ENCODE assay signal across 8 mouse cellular contexts in genomic region chr2:71054716-71055115, GRCm38 (mm10). TPM values are rescaled to one million over a fixed set of nuclear protein-coding genes. Genes with fewer than 3 reads are reported as not detected.
DNase-seq lines count a peak whose midpoint lies in the region; ATAC-seq lines count a peak whose summit lies in the region.

No protein-coding gene starts in this region.

- peak overlapping the region; percentile 86 for H3K4me3 ChIP-seq in kidney, embryonic 14.5 days (ENCODE audit: low read length)
- peak overlapping the region; percentile 80 for H3K4me3 ChIP-seq in hindbrain, embryonic 12.5 days
- H3K4me3 ChIP-seq in midbrain, embryonic 15.5 days, result peak overlapping the region; percentile 99

- ATAC-seq in kidney, embryonic 14.5 days (ENCODE audit: low FRiP score, low TSS enrichment), result no peak
- no peak for ATAC-seq in hindbrain, embryonic 12.5 days (ENCODE audit: low FRiP score)
- no peak for ATAC-seq in midbrain, embryonic 15.5 days (replicated peaks)

- DNase-seq in kidney, postnatal 14 days, result no peak
- peak; percentile 16 for DNase-seq in NIH3T3 (ENCODE audit: low read depth)
- no peak for DNase-seq in layer of hippocampus, adult 9-10 months (ENCODE audit: low spot score)
- DNase-seq in cerebellum, adult 9-10 months, result no peak
- DNase-seq in cerebellum, postnatal 36 days, result no peak

- H3K4me2 ChIP-seq in kidney, embryonic 14.5 days (replicated peaks; ENCODE audit: low read depth, low read length), result peak overlapping the region; percentile 75
- peak overlapping the region; percentile 60 for H3K4me2 ChIP-seq in hindbrain, embryonic 12.5 days (replicated peaks)
- peak overlapping the region; percentile 91 for H3K4me2 ChIP-seq in midbrain, embryonic 15.5 days

- H3K9me3 ChIP-seq in kidney, embryonic 14.5 days (ENCODE audit: control insufficient read depth, low read length), result no peaks in the 10 kb centered on the region
- no peaks in the 10 kb centered on the region for H3K9me3 ChIP-seq in hindbrain, embryonic 12.5 days (replicated peaks)
- no peaks in the 10 kb centered on the region for H3K9me3 ChIP-seq in midbrain, embryonic 15.5 days

- no peaks in the 10 kb centered on the region for H3K27me3 ChIP-seq in kidney, embryonic 14.5 days (ENCODE audit: control insufficient read depth, insufficient read depth, low read length)
- H3K27me3 ChIP-seq in hindbrain, embryonic 12.5 days, result no peaks in the 10 kb centered on the region
- H3K27me3 ChIP-seq in midbrain, embryonic 15.5 days (replicated peaks), result no peaks in the 10 kb centered on the region

- H3K36me3 ChIP-seq in kidney, embryonic 14.5 days (ENCODE audit: control insufficient read depth, insufficient read depth, low read length), result no peaks in the 10 kb centered on the region
- H3K36me3 ChIP-seq in hindbrain, embryonic 12.5 days, result peaks cover 14% of the 10 kb centered on the region; the same call in 1 of the 2 replicates
- H3K36me3 ChIP-seq in midbrain, embryonic 15.5 days (replicated peaks), result no peaks in the 10 kb centered on the region

- H3K27ac ChIP-seq in kidney, embryonic 14.5 days (ENCODE audit: low read depth, low read length), result no peak overlapping the region
- H3K27ac ChIP-seq in hindbrain, embryonic 12.5 days, result no peak overlapping the region
- H3K27ac ChIP-seq in midbrain, embryonic 15.5 days, result no peak overlapping the region

- 0 out of 2 replicates have a peak, but pooled peaks cover 3% of the 10 kb centered on the region for H3K4me1 ChIP-seq in kidney, embryonic 14.5 days (ENCODE audit: control insufficient read depth, insufficient read depth, low read length)
- H3K4me1 ChIP-seq in hindbrain, embryonic 12.5 days, result 0 out of 2 replicates have a peak, but pooled peaks cover 6% of the 10 kb centered on the region
- peaks cover 7% of the 10 kb centered on the region for H3K4me1 ChIP-seq in midbrain, embryonic 15.5 days

- peak overlapping the region; percentile 80 for H3K9ac ChIP-seq in kidney, embryonic 14.5 days (ENCODE audit: low read depth, low read length)
- H3K9ac ChIP-seq in hindbrain, embryonic 12.5 days, result peak overlapping the region; percentile 76; the same call in 1 of the 2 replicates
- H3K9ac ChIP-seq in midbrain, embryonic 15.5 days, result peak overlapping the region; percentile 92

- 41% methylated on average over 9 of the region's 9 CpGs for WGBS in kidney, embryonic 14.5 days
- 56% methylated on average over 9 of the region's 9 CpGs for WGBS in hindbrain, embryonic 12.5 days
- WGBS in midbrain, embryonic 15.5 days, result 52% methylated on average over 9 of the region's 9 CpGs

RNA-seq across cellular contexts. Expression of gene Dcaf17, which starts 0.4 kb away (rescaled TPM):
- 29.2 and 34.1 TPM in 2 replicates for polyA plus RNA-seq in kidney, embryonic 14.5 days (2014; fragmentation: Nextera tagmentation; extraction: Ambion mirVana)
- 36.7 and 38.4 TPM in 2 replicates for polyA plus RNA-seq in hindbrain, embryonic 12.5 days (2016; fragmentation: Nextera tagmentation; extraction: Ambion mirVana)
- 32.9 and 33.7 TPM in 2 replicates for polyA plus RNA-seq in midbrain, embryonic 15.5 days (2015; fragmentation: Nextera tagmentation; extraction: Ambion mirVana)

RNA-seq across cellular contexts. Expression of gene Mettl8, which starts 0.7 kb away (rescaled TPM):
- polyA plus RNA-seq in kidney, embryonic 14.5 days (2014; fragmentation: Nextera tagmentation; extraction: Ambion mirVana), result 15.4 and 22.2 TPM in 2 replicates
- 19.2 and 19.9 TPM in 2 replicates for polyA plus RNA-seq in hindbrain, embryonic 12.5 days (2016; fragmentation: Nextera tagmentation; extraction: Ambion mirVana)
- 11.4 and 11.9 TPM in 2 replicates for polyA plus RNA-seq in midbrain, embryonic 15.5 days (2015; fragmentation: Nextera tagmentation; extraction: Ambion mirVana)
